Mouse (Mus musculus) cortical plate, adult 2 months (tissue): Measurements from ENCODE around the gene Ctf2. TPM values are rescaled to one million over a fixed set of nuclear protein-coding genes. Genes with fewer than 3 reads are reported as not detected.

ENCODE experiments used
- H3K27ac ChIP-seq: fragments of 200-500 bp; 2 replicates; pipeline ENCODE4 v1.5.1; 2012; ENCODE audit warnings: low read length, control low read depth, inconsistent platforms; ENCODE audit not compliant: insufficient read depth
- H3K4me1 ChIP-seq: fragments of 200-500 bp; 2 replicates; pipeline ENCODE4 v1.6.1; 2011; ENCODE audit warnings: low read length; ENCODE audit not compliant: control insufficient read depth, insufficient read depth
- H3K4me3 ChIP-seq: fragments of 200-500 bp; 2 replicates; pipeline ENCODE4 v1.5.1; 2011; ENCODE audit warnings: mild to moderate bottlenecking, low read length, control low read depth; ENCODE audit not compliant: insufficient read depth
- CTCF ChIP-seq: fragments of 200-500 bp; IDR thresholded peaks from 2 replicates; pipeline ENCODE4 v1.5.1; 2011; ENCODE audit warnings: mild to moderate bottlenecking, control low read depth, low read length; ENCODE audit not compliant: insufficient read depth; ENCODE audit errors: extremely low read depth
- POLR2A ChIP-seq: fragments of 200-500 bp; IDR thresholded peaks from 2 replicates; pipeline ENCODE4 v1.6.1; 2011; ENCODE audit warnings: mild to moderate bottlenecking, low read length, control low read depth; ENCODE audit not compliant: insufficient read depth; ENCODE audit errors: extremely low read depth
- polyA plus RNA-seq: library from polyadenylated mRNA; depleted of rRNA; stranded (reverse); fragments of >200 nt; gene quantifications from 2 replicates; pipeline ENCODE4 v1.2.3, GENCODE M21; 2012

Gene Ctf2
- polyA plus RNA-seq, 1 experiment = not detected

DNA sequence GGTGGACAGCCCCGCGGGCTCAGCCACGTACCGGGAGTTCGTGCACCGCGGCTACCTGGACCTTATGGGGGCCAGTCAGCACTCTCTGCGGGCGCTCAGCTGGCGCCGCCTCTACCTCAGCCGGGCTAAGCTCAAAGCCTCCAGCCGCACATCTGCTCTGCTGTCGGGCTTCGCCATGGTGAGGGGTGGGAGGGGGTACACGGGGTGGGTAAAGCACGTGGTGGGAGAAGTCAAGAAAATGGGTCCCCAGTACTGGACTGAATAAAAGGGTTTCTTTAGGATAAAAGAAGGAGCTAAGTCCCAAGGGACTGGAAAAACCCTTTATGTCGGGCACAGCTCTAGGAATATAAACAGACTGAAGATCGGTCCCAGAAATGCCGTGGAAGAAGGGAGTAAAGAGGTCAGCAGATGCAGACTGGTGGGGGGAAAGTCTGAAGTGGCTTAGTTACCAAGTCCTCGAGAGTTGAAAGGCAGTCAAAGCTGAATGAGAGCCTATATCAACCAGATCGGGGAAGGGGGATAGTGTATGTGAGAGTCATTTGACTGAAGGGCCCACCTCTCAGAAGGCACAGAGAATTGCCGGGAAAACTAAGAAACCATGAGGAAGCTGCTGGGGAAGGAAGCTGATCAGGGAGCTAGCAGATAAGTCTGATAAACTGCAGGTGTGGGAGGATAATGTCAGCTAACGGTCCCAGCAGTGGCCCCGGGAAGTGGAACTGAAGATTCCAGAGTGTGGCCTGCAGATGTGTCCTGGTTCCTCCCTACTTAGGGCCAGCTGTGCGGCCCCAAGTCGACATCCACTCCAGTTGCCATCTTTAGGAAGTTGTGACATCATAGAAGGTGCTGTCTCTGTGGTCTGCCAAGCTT is 38.3 kb upstream of the Ctf2 start:
- Histone ChIP-seq H3K4me3 (peak overlapping the region; percentile 46), H3K27ac (peak overlapping the region; percentile 89), H3K4me1 (no peaks in the 10 kb centered on the region; the same call in 1 of the 2 replicates)
- TF ChIP-seq CTCF = no peak
- no peak for TF ChIP-seq POLR2A

DNA sequence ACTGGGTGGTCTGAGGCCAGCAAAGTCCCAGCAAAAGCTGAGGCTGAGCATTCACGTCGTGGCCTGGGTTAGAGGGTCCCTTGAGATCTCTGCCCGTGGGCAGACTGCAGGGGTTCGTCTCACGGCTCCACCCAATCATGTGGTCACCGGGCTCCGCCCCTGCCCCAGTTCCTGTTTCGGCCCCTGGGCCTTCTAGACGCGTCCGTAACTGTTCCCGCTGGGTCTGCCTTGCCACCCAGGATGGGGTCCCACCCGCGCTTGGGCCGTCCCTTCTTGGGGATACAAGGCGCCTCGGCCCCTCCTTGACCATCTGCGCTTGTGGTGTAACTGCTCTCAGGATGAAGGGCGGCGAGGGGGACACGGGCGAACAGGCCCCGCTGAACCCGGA is 37.7 kb upstream of the Ctf2 start, which contains the start of gene Orai3:
Orai3 (plus strand) TSS at position 165 of the 388 bp plus-strand sequence.
- Histone ChIP-seq H3K4me1 (no peaks in the 10 kb centered on the region; the same call in 1 of the 2 replicates), H3K4me3 (peak within 1 kb of the TSS; percentile 46), H3K27ac (peak within 1 kb of the TSS; percentile 89)
- TF ChIP-seq POLR2A (peak; percentile 92), CTCF (no peak)

DNA sequence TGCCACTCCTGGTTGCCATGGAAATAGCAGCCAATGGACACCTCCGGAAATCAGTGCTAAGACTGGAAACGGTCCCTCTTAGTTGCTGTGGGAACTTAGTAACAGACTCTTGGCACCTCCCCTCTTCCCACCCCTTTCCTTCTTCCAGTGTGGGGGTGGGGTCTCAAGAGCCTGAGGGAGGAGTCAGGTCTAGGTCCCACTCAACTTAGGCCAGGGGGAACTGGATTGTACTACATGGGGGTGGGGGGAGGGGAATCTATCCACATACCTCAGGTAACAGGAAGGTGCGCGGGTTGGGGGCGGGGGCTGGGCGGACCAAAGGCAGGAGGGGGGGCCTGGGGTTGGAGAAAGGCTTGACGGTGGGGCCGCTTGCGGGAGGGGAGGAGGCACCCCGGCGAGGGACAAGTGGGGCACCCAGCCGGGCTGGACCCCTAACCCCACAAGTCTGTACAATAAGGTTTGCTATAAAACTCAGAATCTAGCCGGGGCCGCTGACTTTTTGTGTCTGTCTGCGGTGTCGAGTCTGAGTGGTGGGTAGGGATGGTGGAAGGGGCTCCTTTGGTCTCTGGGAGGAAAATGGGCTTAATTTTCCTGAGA is 37.1 kb upstream of the Ctf2 start:
- H3K4me1 ChIP-seq = no peaks in the 10 kb centered on the region; the same call in 1 of the 2 replicates
- H3K27ac ChIP-seq = peak overlapping the region; percentile 84
- H3K4me3 ChIP-seq = peak overlapping the region; percentile 46
- no peak for TF ChIP-seq CTCF
- TF ChIP-seq POLR2A = no peak

DNA sequence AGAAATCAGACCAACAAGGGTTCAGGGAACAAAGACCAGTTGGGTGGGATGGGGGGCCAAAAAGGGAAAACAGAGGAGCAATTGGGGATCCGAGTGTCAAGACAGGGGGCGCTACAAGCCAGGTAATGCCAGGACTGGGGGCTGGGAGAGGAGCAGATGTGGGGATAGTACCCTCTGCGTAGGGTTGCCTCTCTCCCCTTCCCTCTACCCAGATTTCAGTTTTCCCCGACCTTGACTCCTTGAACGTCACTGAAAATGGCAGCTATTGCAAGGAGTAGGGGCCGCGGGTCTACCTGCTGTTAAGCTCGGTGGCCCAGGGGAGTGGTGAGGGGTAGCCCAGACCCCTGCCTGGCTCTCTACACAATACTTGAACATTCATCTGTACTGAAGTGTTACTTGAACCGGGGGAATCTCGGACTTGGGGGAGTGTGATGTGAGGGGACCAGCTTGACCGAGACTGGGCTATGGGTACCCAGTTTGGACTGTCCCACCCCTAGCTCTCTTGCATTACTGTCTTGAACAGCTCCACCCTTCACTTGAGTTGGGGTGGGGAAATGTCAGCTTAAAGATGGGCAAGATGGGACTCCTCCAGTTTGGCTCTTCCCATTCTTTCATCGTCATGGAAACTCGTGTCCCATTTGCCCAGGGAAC is 36.5 kb upstream of the Ctf2 start:
- H3K27ac ChIP-seq = no peak overlapping the region
- TF ChIP-seq POLR2A (peak; percentile 11; the same call in 1 of the 2 replicates), CTCF (no peak)
- H3K4me1 ChIP-seq = no peaks in the 10 kb centered on the region; the same call in 1 of the 2 replicates
- H3K4me3 ChIP-seq = no peak overlapping the region

DNA sequence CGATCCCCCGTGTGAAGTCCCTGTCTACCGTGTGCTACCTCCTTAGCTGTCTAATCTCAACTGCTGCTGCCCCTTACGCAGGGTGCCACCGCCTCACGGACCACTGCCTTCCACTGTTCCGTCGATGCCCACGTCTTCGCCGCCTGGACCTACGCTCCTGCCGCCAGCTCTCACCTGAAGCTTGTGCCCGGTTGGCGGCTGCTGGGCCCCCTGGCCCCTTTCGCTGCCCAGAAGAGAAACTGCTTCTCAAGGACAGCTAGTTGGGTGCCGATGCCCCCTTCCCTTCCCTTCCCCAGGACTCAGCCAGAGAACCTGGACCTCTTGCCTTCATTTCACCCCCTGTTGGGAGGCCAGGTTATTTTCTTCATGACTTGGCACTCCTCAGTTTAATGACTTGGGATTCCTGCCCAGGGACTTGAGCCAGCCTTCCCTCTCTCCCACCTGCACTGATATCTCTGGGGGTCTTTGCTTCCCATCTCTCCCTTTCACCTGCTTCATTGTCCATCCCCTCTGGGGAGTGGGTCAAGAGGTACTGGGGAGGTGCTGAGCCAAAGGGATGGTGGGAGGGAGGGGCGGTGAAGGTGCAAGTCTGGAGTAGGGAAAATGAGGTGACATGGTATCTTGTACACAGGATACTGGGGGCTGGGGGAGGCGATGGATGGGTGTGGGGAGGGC is 35.8 kb upstream of the Ctf2 start:
- no peak overlapping the region for H3K27ac ChIP-seq
- TF ChIP-seq CTCF = no peak
- no peak for TF ChIP-seq POLR2A
- no peak overlapping the region for H3K4me3 ChIP-seq
- no peaks in the 10 kb centered on the region; the same call in 1 of the 2 replicates for H3K4me1 ChIP-seq

DNA sequence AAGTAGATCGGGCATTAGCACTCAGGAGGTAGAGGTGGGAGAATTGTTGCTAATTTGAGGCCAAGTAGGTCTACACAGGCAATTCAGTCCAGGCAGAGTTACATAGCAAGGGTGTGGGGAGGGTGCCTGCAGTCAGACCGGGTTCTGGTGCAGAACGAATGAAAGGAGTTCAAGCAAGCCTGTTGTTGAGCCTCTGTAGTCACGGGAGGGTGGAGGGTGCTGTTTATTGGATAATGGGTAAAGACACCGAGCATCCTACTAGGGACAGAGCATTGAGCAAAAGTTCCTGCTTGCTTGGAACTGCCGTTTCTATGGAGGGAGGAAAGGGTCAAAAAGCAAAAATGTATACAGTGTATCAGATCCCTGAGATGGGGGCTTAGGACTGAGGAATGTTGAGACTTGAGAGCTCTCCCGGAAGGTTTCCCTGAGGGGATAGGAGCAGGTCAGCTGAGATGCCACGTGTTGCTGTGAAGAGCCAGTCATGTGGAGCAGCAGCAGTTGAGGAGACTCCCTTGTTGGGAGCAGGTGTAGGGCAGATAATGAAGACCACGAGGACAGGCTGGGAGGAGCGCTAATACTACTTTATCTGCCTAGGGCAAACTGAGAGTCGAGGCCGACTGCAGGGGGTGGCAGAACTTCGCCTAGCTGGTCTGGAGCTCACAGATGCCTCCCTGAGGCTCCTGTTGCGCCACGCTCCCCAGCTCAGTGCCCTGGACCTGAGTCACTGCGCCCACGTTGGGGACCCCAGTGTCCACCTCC is 35.1 kb upstream of the Ctf2 start:
- no peaks in the 10 kb centered on the region; the same call in 1 of the 2 replicates for H3K4me1 ChIP-seq

DNA sequence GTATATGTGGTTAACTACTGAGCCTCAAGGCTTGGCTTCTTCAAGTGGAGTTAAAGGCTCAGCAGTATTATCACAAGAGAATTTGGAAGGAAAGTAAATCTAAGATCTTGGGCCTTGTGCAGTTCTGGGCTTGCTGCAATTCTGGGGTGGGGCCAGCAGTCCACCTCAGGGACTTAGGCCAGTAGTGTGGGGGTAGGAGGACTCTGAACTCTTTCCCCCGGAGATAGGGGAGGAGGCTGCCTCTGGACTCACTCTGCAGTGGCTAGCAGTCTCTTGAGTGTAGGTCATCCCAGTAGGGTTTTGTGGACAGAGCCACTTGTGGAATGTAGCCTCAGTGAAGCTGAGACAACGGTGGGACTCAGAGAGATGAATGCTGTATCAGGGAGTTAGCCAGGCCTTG is 33.8 kb upstream of the Ctf2 start:
- no peak for TF ChIP-seq CTCF
- Histone ChIP-seq H3K4me1 (no peaks in the 10 kb centered on the region; the same call in 1 of the 2 replicates), H3K27ac (no peak overlapping the region), H3K4me3 (no peak overlapping the region)

More for the DNA sequence above, 35.1 kb upstream of the Ctf2 start:
- Histone ChIP-seq H3K4me3 (no peak overlapping the region), H3K27ac (no peak overlapping the region)
- no peak for TF ChIP-seq CTCF
- TF ChIP-seq POLR2A = no peak

DNA sequence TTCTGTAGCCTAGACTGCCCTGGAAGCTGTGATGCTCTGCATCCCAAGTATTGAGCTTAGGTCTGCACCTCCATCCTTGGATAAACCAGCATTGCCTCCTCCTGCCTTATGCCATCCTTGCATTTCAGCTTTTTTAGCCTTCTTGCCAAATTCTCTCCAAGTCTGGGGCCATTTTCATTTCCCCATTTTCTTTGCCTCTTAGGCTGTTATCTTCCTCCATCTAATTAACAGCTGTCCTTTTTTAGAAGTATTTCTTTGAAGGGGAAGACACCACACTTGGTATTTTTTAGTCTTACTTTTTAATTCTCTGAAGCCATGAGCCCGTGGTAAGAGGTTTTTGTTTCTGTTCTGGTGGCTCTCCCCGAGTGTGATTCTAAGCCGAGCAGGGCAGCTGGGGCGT is 31.7 kb upstream of the Ctf2 start:
- Histone ChIP-seq H3K27ac (no peak overlapping the region), H3K4me1 (peaks cover 2% of the 10 kb centered on the region; the same call in 1 of the 2 replicates), H3K4me3 (no peak overlapping the region)
- no peak for TF ChIP-seq POLR2A
- no peak for TF ChIP-seq CTCF

DNA sequence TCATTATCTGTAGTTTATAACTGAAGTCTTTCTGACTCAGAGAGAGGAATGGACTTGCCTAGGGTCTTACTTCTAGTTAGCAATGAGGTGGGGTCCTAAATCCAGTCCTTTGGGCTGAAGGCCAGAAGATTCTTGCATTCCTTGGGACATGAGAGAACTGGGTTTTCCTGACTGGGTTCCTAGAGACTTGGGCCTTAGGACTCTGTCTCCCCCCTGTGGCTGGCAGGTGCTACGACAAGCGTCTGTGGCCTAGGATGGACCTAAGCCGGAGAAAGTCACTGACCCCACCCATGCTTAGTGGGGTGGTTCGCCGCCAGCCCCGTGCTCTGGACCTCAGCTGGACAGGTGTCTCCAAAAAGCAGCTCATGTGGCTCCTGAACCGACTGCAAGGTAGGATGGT is 29.1 kb upstream of the Ctf2 start:
- no peak overlapping the region for H3K4me3 ChIP-seq
- H3K4me1 ChIP-seq = peaks cover 3% of the 10 kb centered on the region; the same call in 1 of the 2 replicates
- no peak overlapping the region for H3K27ac ChIP-seq
- no peak for TF ChIP-seq POLR2A
- TF ChIP-seq CTCF = peak; percentile 89
